Mouse (Mus musculus) hindbrain, embryonic 15.5 days (tissue): ENCODE data around the gene Pdhb. TPM values are rescaled to one million over a fixed set of nuclear protein-coding genes. Genes with fewer than 3 reads are reported as not detected.
"Not testable (repeated sequence)": the region's sequence is repeated elsewhere in the genome, so short reads cannot be mapped to it uniquely, and the experiment has no call there.

Source experiments
- ATAC-seq: fragments of 200-750 bp; cut with Nextera tagmentation; 2 replicates; pipeline ENCODE4 v1.8.0; 2017; ENCODE audit warnings: low read depth, moderate number of reproducible peaks, moderate TSS enrichment; ENCODE audit not compliant: low FRiP score
- H3K27ac ChIP-seq: fragments of 300-500 bp; sonication (generic); replicated peaks from 2 replicates; pipeline ENCODE4 v1.5.1; 2015; ENCODE audit warnings: mild to moderate bottlenecking, inconsistent platforms
- H3K27me3 ChIP-seq: fragments of 300-500 bp; sonication (generic); 2 replicates; pipeline ENCODE4 v1.6.1; 2015; ENCODE audit warnings: control low read depth, inconsistent platforms
- H3K36me3 ChIP-seq: fragments of 300-500 bp; sonication (generic); 2 replicates; pipeline ENCODE4 v1.6.1; 2015; ENCODE audit warnings: control low read depth, inconsistent platforms
- H3K4me1 ChIP-seq: fragments of 300-500 bp; sonication (generic); replicated peaks from 2 replicates; pipeline ENCODE4 v1.6.1; 2015; ENCODE audit warnings: control low read depth, inconsistent platforms
- H3K4me2 ChIP-seq: fragments of 300-500 bp; sonication (generic); 2 replicates; pipeline ENCODE4 v1.6.1; 2015; ENCODE audit warnings: moderate library complexity, mild to moderate bottlenecking, inconsistent platforms
- H3K4me3 ChIP-seq: fragments of 300-500 bp; sonication (generic); 2 replicates; pipeline ENCODE4 v1.5.1; 2015; ENCODE audit warnings: mild to moderate bottlenecking, inconsistent platforms
- H3K9ac ChIP-seq: fragments of 300-500 bp; sonication (generic); 2 replicates; pipeline ENCODE4 v1.6.1; 2015; ENCODE audit warnings: inconsistent platforms
- H3K9me3 ChIP-seq: fragments of 300-500 bp; sonication (generic); 2 replicates; pipeline ENCODE4 v1.6.1; 2016; ENCODE audit warnings: control low read depth, inconsistent platforms
- WGBS: fragments of 180-500 bp; shearing (Covaris S2); methylation state at CpG from one replicate; pipeline ENCODE4 v1.1.7; 2015; 5-methylcytosine and 5-hydroxymethylcytosine counted together
- polyA plus RNA-seq: library from polyadenylated mRNA; unstranded; fragments of >200 nt; fragmentation: Nextera tagmentation; extraction: Ambion mirVana; gene quantifications from 2 replicates; pipeline ENCODE4 v1.2.1, GENCODE M21; 2015

Gene Pdhb
- polyA plus RNA-seq, 1 experiment from 2014 or later, result 248 TPM

DNA sequence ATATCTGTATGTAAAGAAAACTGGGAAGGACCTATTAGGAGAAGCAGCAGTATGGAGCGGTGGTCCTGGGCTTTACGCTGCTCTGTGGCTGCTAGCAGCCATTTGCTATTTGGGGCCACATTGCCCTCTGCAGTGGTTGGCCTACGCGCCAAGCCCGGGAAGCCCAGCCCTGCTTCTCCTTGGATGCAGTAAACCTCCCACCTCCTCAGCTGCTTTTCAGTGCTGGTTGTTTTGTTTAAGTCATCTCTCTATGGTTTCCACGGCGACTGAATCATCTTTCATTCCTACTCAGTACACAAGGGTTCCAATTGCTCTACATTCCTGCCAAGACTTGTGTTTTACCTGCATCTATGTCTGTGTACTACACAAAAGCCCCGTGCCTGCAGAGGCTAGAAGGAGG is 24.0 kb downstream of the Pdhb start:
- Histone ChIP-seq H3K27me3 (no peaks in the 10 kb centered on the region), H3K4me2 (no peak overlapping the region), H3K36me3 (peaks cover 61% of the 10 kb centered on the region), H3K9me3 (no peaks in the 10 kb centered on the region), H3K4me3 (no peak overlapping the region), H3K27ac (no peak overlapping the region), H3K9ac (no peak overlapping the region), H3K4me1 (no peaks in the 10 kb centered on the region)
- ATAC-seq, result no peak
- 70% methylated on average over 8 of the region's 8 CpGs for WGBS

DNA sequence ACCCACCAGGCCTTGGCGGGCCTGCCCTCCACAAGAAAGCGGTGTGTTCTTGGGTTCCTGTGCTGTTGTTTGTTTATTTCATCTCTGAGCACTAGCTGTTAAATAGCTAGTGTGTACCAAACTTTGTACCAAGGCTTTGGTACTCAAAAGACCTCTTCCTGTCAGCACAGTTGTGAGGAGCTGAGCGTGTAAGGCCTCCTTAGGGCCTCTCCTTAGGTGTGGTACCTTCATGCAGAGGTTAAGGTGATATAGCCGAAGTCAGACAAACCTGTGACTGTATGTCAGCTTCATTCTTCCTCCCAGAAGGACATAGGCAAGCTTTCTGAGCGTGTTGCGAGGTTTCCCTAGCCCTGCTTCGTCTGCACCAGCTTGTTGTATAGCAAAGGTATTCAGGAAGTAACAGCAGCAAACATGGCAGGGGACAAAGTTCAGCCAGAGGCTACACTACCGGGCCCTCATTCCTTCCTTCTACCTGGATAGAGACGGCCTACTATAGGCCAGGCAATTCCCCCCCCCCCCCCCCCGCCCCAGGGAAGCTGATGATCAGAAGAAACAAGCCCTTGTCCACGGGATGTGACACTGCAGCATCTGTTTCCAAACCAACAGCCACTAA is 26.1 kb downstream of the Pdhb start:
- H3K36me3 ChIP-seq, result peaks cover 57% of the 10 kb centered on the region
- no peak for ATAC-seq
- H3K27me3 ChIP-seq, result no peaks in the 10 kb centered on the region

DNA sequence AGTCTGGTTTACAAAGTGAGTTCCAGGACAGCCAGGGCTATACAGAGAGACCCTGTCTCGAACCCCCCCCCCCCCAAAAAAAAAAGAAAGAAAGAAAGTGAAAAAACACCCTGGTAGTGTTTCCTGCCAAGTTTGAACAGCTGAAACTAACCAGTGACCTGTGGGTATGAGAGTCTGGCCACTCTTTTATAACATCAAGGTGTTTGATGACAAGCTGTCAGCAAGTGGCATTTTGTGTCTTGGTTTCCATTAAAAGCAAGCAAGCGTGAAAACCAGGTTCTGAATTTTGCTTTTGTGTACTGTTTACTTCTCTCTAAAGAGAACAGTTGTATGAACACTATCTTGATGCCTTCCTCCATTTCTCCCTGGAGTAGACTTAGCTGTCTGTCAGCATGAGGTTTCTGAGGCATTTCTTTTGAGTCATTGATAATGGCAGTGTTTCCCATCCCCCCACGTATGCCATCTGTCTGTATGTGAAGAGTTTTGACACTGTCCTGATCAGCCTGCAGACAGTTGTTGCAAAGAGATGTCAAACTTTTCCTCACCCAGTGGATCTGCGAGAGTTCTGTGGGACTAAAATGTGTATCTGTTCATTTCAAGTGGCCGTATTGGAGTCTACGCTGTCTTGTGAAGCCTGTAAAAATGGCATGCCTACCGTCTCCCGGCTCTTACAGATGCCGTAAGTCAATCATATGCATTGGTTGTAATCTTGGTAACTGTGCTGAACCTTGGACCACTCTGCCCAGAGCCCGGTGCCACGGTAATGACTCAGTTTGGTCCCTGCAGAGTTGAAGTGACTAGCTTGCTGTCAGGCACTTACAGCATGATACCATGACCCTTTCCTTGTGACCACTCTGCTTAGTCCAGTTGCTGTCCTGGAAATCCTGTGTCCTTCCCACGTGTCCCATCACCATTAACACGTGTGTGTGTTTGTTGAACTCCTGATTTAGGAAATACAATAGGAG is 26.9 kb downstream of the Pdhb start:
- H3K4me2 ChIP-seq, result no peak overlapping the region
- no peaks in the 10 kb centered on the region for H3K4me1 ChIP-seq
- WGBS, result 89% methylated on average over 13 of the region's 13 CpGs
- no peaks in the 10 kb centered on the region for H3K9me3 ChIP-seq
- no peaks in the 10 kb centered on the region for H3K27me3 ChIP-seq
- no peak overlapping the region for H3K27ac ChIP-seq
- peaks cover 57% of the 10 kb centered on the region for H3K36me3 ChIP-seq
- H3K9ac ChIP-seq, result no peak overlapping the region
- no peak for ATAC-seq
- no peak overlapping the region for H3K4me3 ChIP-seq

More for the DNA sequence above, 26.1 kb downstream of the Pdhb start:
- H3K27ac ChIP-seq, result no peak overlapping the region
- 94% methylated on average over 11 of the region's 11 CpGs for WGBS
- H3K9me3 ChIP-seq, result no peaks in the 10 kb centered on the region
- no peak overlapping the region for H3K4me2 ChIP-seq
- no peak overlapping the region for H3K9ac ChIP-seq
- H3K4me3 ChIP-seq, result no peak overlapping the region
- H3K4me1 ChIP-seq, result no peaks in the 10 kb centered on the region

DNA sequence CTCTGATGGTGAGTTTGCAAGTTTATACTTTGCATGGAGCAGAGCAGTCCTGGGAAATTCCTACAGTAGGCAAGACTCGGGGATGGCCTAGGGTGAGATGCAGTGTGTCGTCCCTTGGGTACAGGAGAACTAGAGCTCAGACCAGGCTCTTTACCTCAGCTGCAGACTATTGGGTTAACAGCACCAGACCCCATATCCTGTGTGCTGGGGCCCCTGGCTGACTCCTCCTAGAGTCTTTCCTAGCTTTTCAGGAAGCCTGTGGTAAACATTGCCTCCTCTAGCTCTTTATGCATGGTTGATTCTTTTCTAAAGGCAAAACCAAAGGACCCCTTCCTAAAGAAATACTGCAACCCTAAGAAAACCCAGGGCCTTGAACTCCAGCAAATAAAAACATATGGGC is 31.7 kb downstream of the Pdhb start:
- H3K9me3 ChIP-seq, result no peaks in the 10 kb centered on the region
- H3K27ac ChIP-seq, result no peak overlapping the region
- H3K4me3 ChIP-seq, result no peak overlapping the region
- H3K9ac ChIP-seq, result no peak overlapping the region
- WGBS, result 51% methylated on average over 2 of the region's 2 CpGs
- H3K4me2 ChIP-seq, result no peak overlapping the region
- H3K36me3 ChIP-seq, result peaks cover 58% of the 10 kb centered on the region
- no peak for ATAC-seq
- no peaks in the 10 kb centered on the region for H3K4me1 ChIP-seq
- no peaks in the 10 kb centered on the region for H3K27me3 ChIP-seq

- no peak overlapping the region for H3K9ac ChIP-seq
- no peak overlapping the region for H3K4me3 ChIP-seq
- H3K9me3 ChIP-seq, result no peaks in the 10 kb centered on the region
- peaks cover 50% of the 10 kb centered on the region for H3K36me3 ChIP-seq
- H3K4me2 ChIP-seq, result no peak overlapping the region
- no peak for ATAC-seq
- H3K27me3 ChIP-seq, result no peaks in the 10 kb centered on the region
- H3K4me1 ChIP-seq, result peaks cover 2% of the 10 kb centered on the region; the same call in 1 of the 2 replicates
- WGBS, result 56% methylated on average over 23 of the region's 23 CpGs
- H3K27ac ChIP-seq, result peak overlapping the region; percentile 30; the same call in 1 of the 2 replicates
These were observed 32.8 kb downstream of the Pdhb start for GRCm38 (mm10) chr14:8139724-8140710.

GRCm38 (mm10) chr14:8135130-8135529 is 37.7 kb downstream of the Pdhb start:
- peaks cover 30% of the 10 kb centered on the region for H3K36me3 ChIP-seq
- H3K9ac ChIP-seq, result no peak overlapping the region
- H3K9me3 ChIP-seq, result no peaks in the 10 kb centered on the region
- no peak overlapping the region for H3K27ac ChIP-seq
- 62% methylated on average over 3 of the region's 3 CpGs for WGBS
- no peak overlapping the region for H3K4me2 ChIP-seq
- peaks cover 4% of the 10 kb centered on the region; the same call in 1 of the 2 replicates for H3K4me1 ChIP-seq
- H3K27me3 ChIP-seq, result no peaks in the 10 kb centered on the region
- H3K4me3 ChIP-seq, result no peak overlapping the region
- ATAC-seq, result peak; percentile 54; the same call in 1 of the 2 replicates

DNA sequence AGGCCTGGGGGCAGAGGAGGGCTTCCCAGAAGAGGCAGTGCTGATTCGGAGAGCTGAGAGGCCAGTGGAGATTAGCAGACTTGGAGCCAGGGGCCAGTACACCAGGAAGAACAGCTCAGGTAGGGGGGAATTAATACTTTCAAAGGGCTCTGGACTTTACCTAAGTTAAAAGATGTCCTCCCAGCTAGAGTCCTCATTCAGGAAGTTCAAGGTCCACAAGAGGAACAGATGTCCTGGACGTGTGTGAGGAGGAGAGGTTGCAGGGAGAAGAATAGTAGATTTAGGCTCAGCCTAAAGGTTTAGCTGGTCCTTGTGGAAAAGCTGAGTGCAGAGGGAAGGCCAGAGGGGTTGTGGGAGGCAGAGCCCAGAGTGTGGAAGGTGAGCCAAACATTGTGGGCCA is 38.6 kb downstream of the Pdhb start:
- no peak overlapping the region for H3K9ac ChIP-seq
- H3K36me3 ChIP-seq, result peaks cover 28% of the 10 kb centered on the region
- no peaks in the 10 kb centered on the region for H3K27me3 ChIP-seq
- 75% methylated on average over 2 of the region's 2 CpGs for WGBS
- H3K9me3 ChIP-seq, result no peaks in the 10 kb centered on the region
- H3K27ac ChIP-seq, result no peak overlapping the region
- no peak overlapping the region for H3K4me3 ChIP-seq
- peaks cover 4% of the 10 kb centered on the region; the same call in 1 of the 2 replicates for H3K4me1 ChIP-seq
- ATAC-seq, result no peak
- H3K4me2 ChIP-seq, result no peak overlapping the region

- ATAC-seq, result no peak
- H3K27ac ChIP-seq, result no peak overlapping the region
- WGBS, result 85% methylated on average over 8 of the region's 8 CpGs
These were observed 40.0 kb downstream of the Pdhb start for GRCm38 (mm10) chr14:8132789-8133188.

DNA sequence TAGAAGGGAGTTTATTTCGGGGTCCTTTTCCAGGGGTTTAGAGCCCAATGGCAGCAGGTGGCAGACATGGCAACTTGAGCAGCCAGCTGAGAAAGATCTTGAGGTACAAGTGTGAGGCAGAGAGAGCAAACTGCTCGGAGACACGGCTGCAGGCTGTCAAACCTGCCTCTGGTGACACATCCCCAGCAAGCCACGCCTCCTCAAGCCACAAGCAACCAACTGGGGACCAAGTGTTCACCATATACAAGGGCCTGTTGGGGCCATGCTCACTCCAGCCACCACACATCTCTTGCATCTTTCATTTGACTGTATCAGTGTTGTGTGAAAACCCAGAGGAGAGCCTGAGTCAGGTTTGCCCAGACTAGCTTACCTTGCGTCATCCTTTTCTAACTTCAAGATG is 44.9 kb downstream of the Pdhb start:
- Histone ChIP-seq H3K9me3 (no peaks in the 10 kb centered on the region), H3K9ac (no peak overlapping the region), H3K27me3 (no peaks in the 10 kb centered on the region), H3K36me3 (peaks cover 29% of the 10 kb centered on the region), H3K4me2 (no peak overlapping the region), H3K4me1 (no peaks in the 10 kb centered on the region), H3K27ac (no peak overlapping the region), H3K4me3 (no peak overlapping the region)
- ATAC-seq, result no peak
- 74% methylated on average over 5 of the region's 5 CpGs for WGBS

More at GRCm38 (mm10) chr14:8132789-8133188, 40.0 kb downstream of the Pdhb start:
- peaks cover 4% of the 10 kb centered on the region; the same call in 1 of the 2 replicates for H3K4me1 ChIP-seq
- H3K9me3 ChIP-seq, result no peaks in the 10 kb centered on the region
- H3K4me2 ChIP-seq, result no peak overlapping the region
- no peaks in the 10 kb centered on the region for H3K27me3 ChIP-seq
- no peak overlapping the region for H3K9ac ChIP-seq
- no peak overlapping the region for H3K4me3 ChIP-seq
- H3K36me3 ChIP-seq, result peaks cover 17% of the 10 kb centered on the region

GRCm38 (mm10) chr14:8124046-8124881 is 48.6 kb downstream of the Pdhb start:
- ATAC-seq, result no peak

GRCm38 (mm10) chr14:8123611-8124010 is 49.2 kb downstream of the Pdhb start:
- H3K9me3 ChIP-seq, H3K4me2 ChIP-seq, H3K27me3 ChIP-seq, H3K4me3 ChIP-seq, ATAC-seq, H3K27ac ChIP-seq, H3K4me1 ChIP-seq, H3K9ac ChIP-seq: not testable (repeated sequence)
- 95% methylated on average over 10 of the region's 10 CpGs for WGBS
- peaks cover 35% of the 10 kb centered on the region for H3K36me3 ChIP-seq

More at GRCm38 (mm10) chr14:8124046-8124881, 48.6 kb downstream of the Pdhb start:
- Histone ChIP-seq H3K27me3 (no peaks in the 10 kb centered on the region), H3K4me1 (no peaks in the 10 kb centered on the region), H3K36me3 (peaks cover 35% of the 10 kb centered on the region), H3K9me3 (no peaks in the 10 kb centered on the region), H3K27ac (no peak overlapping the region), H3K4me3 (no peak overlapping the region), H3K9ac (no peak overlapping the region), H3K4me2 (no peak overlapping the region)
- WGBS, result 88% methylated on average over 7 of the region's 7 CpGs
